Mouse (Mus musculus) E14TG2a.4 (cell line): Measurements from ENCODE around the gene Chrm4.

Experiments
- CTCF ChIP-seq: conservative IDR thresholded peaks from 2 replicates; pipeline ENCODE4 v1.5.1; 2014; ENCODE audit warnings: low read length
- POU5F1 ChIP-seq: IDR thresholded peaks from 2 replicates; pipeline ENCODE4 v1.6.1; 2014; ENCODE audit warnings: low read length, borderline replicate concordance

GRCm38 (mm10) chr2:91936154-91936553, 9.1 kb downstream of the Chrm4 start:
- TF ChIP-seq CTCF (no peak), POU5F1 (no peak)
